Mouse (Mus musculus) olfactory bulb, adult 2 months (tissue): ENCODE measurements around the gene S100a8.

Experiments
- CTCF ChIP-seq: fragments of 200-500 bp; IDR thresholded peaks from 2 replicates; pipeline ENCODE4 v1.5.1; 2012; ENCODE audit warnings: low read depth, mild to moderate bottlenecking, low read length, moderate library complexity; ENCODE audit not compliant: insufficient read depth
- POLR2A ChIP-seq: fragments of 200-500 bp; IDR thresholded peaks from 2 replicates; pipeline ENCODE4 v1.6.1; 2012; ENCODE audit warnings: mild to moderate bottlenecking, low read depth, low read length, moderate library complexity; ENCODE audit not compliant: insufficient read depth

- TF ChIP-seq CTCF (no peak), POLR2A (no peak)
Observed at GRCm38 (mm10) chr3:90639511-90640154, 29.1 kb upstream of the S100a8 start.
